Comparison of ENCODE assay signal across 8 mouse cellular contexts in genomic region chr4:84637641-84638040, GRCm38 (mm10). TPM values are rescaled to one million over a fixed set of nuclear protein-coding genes. Genes with fewer than 3 reads are reported as not detected.
DNase-seq lines count a peak whose midpoint lies in the region; ATAC-seq lines count a peak whose summit lies in the region.

No protein-coding gene starts in this region.

- peak overlapping the region; percentile 30 for H3K4me2 ChIP-seq in hindbrain, embryonic 15.5 days
- peak overlapping the region; percentile 35 for H3K4me2 ChIP-seq in neural tube, embryonic 13.5 days

- H3K9ac ChIP-seq in hindbrain, embryonic 15.5 days, result no peak overlapping the region
- peak overlapping the region; percentile 17; the same call in 1 of the 2 replicates for H3K9ac ChIP-seq in neural tube, embryonic 13.5 days

- peaks cover 83% of the 10 kb centered on the region for H3K4me1 ChIP-seq in embryonic facial prominence, embryonic 10.5 days
- peaks cover 7% of the 10 kb centered on the region for H3K4me1 ChIP-seq in hindbrain, embryonic 15.5 days (replicated peaks)
- H3K4me1 ChIP-seq in neural tube, embryonic 13.5 days (replicated peaks), result peaks cover 21% of the 10 kb centered on the region

- DNase-seq in NIH3T3 (ENCODE audit: low read depth), result peak; percentile 72
- DNase-seq in embryonic facial prominence, embryonic 10.5 days (ENCODE audit: low spot score), result peak; percentile 91
- DNase-seq in liver, result peak; percentile 46
- DNase-seq in spleen, adult 12 weeks (ENCODE audit: low spot score), result no peak
- DNase-seq in layer of hippocampus, postnatal 14 days (ENCODE audit: low spot score in 2 of 2), result no peak

- 1% methylated on average over 10 of the region's 10 CpGs for WGBS in embryonic facial prominence, embryonic 10.5 days
- under 1% methylated on average over 10 of the region's 10 CpGs for WGBS in hindbrain, embryonic 15.5 days
- WGBS in neural tube, embryonic 13.5 days, result 4% methylated on average over 10 of the region's 10 CpGs

- peak overlapping the region; percentile 41 for H3K4me3 ChIP-seq in embryonic facial prominence, embryonic 10.5 days
- H3K4me3 ChIP-seq in hindbrain, embryonic 15.5 days, result no peak overlapping the region
- no peak overlapping the region for H3K4me3 ChIP-seq in neural tube, embryonic 13.5 days

- peaks cover 53% of the 10 kb centered on the region for H3K27me3 ChIP-seq in embryonic facial prominence, embryonic 10.5 days (replicated peaks; ENCODE audit: low read depth, poor library complexity, severe bottlenecking)
- peaks cover 12% of the 10 kb centered on the region; the same call in 1 of the 2 replicates for H3K27me3 ChIP-seq in hindbrain, embryonic 15.5 days
- H3K27me3 ChIP-seq in neural tube, embryonic 13.5 days, result 0 out of 2 replicates have a peak, but pooled peaks cover 3% of the 10 kb centered on the region

- no peak for ATAC-seq in hindbrain, embryonic 15.5 days (ENCODE audit: low FRiP score, low read depth)
- peak; percentile 63; the same call in 1 of the 2 replicates for ATAC-seq in neural tube, embryonic 13.5 days (ENCODE audit: low read depth)
- ATAC-seq in erythroid progenitor cell, adult 5-6 weeks (replicated peaks; ENCODE audit: low FRiP score, poor library complexity, severe bottlenecking), result no peak

- no peaks in the 10 kb centered on the region for H3K9me3 ChIP-seq in embryonic facial prominence, embryonic 10.5 days
- no peaks in the 10 kb centered on the region for H3K9me3 ChIP-seq in hindbrain, embryonic 15.5 days
- H3K9me3 ChIP-seq in neural tube, embryonic 13.5 days, result no peaks in the 10 kb centered on the region

- H3K27ac ChIP-seq in embryonic facial prominence, embryonic 10.5 days (replicated peaks), result peak overlapping the region; percentile 79
- H3K27ac ChIP-seq in hindbrain, embryonic 15.5 days (replicated peaks), result no peak overlapping the region
- H3K27ac ChIP-seq in neural tube, embryonic 13.5 days (replicated peaks), result 0 out of 2 replicates have a peak overlapping the region, but pooled peaks have one; percentile 9

- H3K36me3 ChIP-seq in embryonic facial prominence, embryonic 10.5 days (replicated peaks), result no peaks in the 10 kb centered on the region
- H3K36me3 ChIP-seq in hindbrain, embryonic 15.5 days, result no peaks in the 10 kb centered on the region
- no peaks in the 10 kb centered on the region for H3K36me3 ChIP-seq in neural tube, embryonic 13.5 days

RNA-seq across cellular contexts. Expression of gene Bnc2, which starts 37.4 kb away (rescaled TPM):
- 13.0 and 22.2 TPM in 2 replicates for polyA plus RNA-seq in embryonic facial prominence, embryonic 10.5 days (2016; fragmentation: Nextera tagmentation; extraction: Ambion mirVana)
- polyA plus RNA-seq in hindbrain, embryonic 15.5 days (2015; fragmentation: Nextera tagmentation; extraction: Ambion mirVana), result 15.9 and 18.0 TPM in 2 replicates
- 17.1 and 22.9 TPM in 2 replicates for polyA plus RNA-seq in neural tube, embryonic 13.5 days (2015; fragmentation: Nextera tagmentation; extraction: Ambion mirVana)
- total RNA-seq in erythroid progenitor cell, adult 5-6 weeks (2015; ENCODE audit: low replicate concordance), result not detected in 2 replicates
- not detected in 2 replicates for total RNA-seq in erythroid progenitor cell, adult 5-6 weeks (2017; ENCODE audit: low replicate concordance)
- 1 to 10 TPM in 1 of 2 experiments, under 1 TPM in 1; 0.83 to 1.2 TPM for total RNA-seq in layer of hippocampus, postnatal 14 days (2021)

Comparison
In these comparisons a context has a peak if more than half of its experiments do, and no peak if none do; other contexts are left out.
1. DNase-seq: peak in NIH3T3 (single experiment), embryonic facial prominence, embryonic 10.5 days (single experiment) and liver (single experiment); none in spleen, adult 12 weeks (single experiment) and layer of hippocampus, postnatal 14 days (0 of 2).